Mouse (Mus musculus) ovary, postnatal 14 days (tissue): ENCODE results near the gene Mrps17.

Experiments used
- DNase-seq: peaks from one replicate; pipeline ENCODE4 v3.0.0; 2022; ENCODE audit warnings: low spot score

Gene Mrps17

DNA sequence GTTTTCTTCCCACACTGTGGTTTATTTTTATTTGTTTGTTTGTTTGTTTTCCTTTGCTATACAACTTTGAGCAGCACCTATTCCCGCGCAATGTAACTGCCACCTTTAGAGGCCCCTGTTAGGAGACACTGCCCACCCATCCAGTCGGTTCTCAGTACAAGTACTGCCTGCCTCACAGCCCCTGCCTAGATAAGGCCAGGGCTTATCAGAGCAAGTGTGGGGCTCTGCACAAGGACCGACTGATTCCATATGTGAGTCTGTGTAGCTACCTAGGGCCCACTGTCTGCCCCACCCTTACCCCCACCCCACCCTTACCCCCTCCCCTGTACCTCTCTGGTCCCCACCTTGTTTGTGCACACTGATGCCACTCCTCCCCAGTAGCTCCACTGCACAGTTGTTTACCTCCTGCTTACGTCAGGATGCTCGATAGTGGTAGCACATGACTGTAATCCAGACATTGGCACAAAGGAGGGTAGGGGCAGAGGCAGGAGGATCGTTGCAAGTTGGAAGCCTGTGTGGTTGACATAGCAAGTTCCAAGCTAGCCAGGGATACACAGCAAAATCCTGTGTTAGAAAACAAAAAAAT is 27.7 kb downstream of the Mrps17 start:
- no peak for DNase-seq

DNA sequence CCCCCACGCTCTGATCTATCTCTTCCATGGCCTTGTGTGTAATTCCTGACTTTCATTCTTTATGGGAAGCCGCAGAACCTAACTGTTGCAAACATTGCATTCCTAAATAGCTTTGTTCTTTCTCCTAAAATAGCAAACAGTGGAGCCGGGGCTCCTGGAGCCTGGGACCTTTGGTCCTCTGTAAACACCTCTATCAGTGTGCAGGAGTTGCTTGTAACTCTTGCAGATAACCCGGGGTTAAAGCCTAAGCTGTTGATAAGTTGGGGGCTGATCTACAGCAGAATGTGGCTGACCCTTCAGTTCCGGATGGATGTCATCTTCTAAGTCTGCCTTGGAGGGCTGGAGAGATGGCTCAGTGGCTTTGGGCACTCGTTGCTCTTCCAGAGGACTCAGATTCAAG is 28.8 kb downstream of the Mrps17 start:
- DNase-seq = no peak

DNA sequence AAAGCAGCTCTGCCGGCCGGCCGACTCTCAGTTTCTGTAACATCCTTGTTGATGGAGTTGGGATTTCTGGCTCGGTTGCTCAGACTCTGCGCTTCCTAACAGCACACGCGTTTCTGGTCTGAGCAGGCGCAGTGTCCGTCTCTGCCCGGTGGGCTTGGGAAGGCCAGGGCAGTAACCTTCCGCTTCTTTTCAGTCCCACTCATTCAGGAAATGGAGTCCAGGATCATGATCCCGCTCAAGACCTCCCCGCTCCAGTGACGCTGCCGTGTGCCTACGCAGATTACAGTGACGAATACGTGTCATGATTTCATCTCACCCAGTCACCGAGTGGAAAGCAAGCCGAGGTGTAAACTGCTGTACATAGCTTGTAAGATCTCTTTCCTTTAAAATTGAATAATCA is 41.6 kb downstream of the Mrps17 start:
- DNase-seq = no peak

DNA sequence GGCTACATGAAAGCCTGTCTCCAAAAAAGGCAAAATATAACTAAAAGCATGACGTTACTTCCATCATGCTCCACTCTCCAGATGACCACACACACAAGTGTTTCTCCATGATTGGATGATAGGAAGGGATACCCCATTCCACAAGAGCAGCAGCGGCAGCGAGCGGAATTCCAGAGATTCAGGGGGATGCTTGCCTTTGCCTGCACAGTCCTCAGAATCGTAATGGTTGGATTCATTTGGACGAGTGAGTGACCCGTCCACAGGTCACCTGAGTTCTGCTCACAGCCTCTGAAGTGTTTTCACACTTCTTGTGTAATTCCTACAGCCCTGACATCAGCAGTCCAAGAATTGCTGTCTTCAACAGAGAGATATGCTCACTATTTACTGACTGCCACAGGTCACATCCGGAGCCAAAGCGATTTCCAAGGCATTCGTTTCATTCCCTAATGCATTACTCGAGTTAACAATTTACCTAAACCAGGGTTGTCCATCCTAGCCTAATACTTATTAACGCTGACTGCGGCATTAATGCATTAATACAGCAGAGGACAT is 44.7 kb downstream of the Mrps17 start:
- DNase-seq = no peak

DNA sequence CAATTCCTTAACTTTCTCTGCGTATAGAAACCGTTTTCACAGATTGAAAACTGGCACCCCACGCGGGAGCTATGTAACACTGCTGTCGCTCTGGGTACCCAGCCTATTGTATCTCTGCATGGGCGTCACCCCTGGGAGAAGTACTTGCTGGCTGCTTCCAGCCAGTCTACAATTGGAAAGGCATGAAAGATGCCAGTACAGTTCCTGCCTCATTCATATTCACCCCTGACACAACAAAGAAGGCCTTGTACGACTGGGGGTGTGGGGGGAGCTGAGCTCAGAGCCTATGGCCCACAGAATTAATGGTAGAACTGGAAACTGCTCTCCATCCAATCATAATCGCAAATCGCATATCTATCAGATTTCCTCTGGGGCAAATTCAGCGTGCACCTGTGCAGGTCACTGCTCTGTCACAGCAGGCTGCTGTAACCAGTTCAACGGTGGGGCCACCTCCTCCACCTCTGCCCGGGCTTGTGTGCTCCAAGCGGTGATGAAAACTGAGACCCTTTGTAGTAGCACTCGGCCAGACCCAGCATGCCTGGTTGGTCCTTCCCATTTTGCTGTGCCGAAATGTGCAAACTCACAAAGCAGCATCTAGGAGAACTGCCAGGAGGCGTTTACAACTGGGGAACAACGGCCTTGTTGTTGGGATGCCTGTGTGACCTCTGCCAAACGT is 46.7 kb downstream of the Mrps17 start:
- no peak for DNase-seq

DNA sequence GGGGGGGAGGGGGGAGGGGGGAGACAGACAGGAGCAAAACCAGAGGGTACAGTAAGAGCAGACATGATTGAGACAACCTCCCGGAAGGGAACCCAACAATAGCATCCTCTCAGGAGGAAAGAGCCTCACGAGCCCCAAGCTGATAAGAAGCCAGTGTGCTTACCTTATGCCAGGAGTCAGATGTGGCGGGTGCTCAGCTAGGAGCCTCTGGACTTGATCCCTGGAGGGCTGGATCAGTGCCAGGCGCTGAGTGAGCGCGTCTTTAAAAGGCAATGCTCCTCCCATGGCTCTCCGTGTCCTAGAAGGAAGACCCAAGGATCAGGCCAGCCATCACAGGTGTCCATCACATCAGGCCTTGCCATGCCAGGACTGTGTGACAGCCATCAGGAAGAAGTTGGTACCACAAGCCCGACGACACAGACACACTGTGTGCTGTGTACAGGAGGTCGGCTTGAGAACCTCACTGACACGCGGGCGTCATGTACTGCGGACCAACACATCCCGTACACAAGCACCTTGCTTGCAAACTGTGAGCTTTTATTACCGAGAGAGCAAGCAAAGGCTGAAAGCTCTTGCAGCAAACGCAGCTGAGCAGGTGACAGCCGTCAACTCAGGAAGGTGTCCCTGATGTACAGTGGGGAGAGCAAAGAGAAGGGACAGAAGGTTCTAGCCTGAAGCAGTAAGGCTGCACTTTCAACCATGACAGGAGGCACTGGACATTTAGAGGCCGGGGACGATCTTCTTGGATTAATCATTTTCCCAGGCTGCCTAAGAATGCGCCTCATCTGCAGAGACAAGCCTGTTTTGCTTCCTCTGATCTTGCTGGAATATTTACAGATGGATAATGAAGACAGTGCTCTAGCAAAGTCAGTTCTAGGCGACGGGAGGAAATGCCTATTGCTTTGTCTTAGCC is 55.4 kb downstream of the Mrps17 start:
- no peak for DNase-seq
